Mouse (Mus musculus) heart, embryonic 13.5 days (tissue): ENCODE results near the gene Mast2. TPM values are rescaled to one million over a fixed set of nuclear protein-coding genes. Genes with fewer than 3 reads are reported as not detected.

Experiments
- ATAC-seq: fragments of 200-750 bp; cut with Nextera tagmentation; 2 replicates; pipeline ENCODE4 v1.8.0; 2017; ENCODE audit warnings: moderate TSS enrichment; ENCODE audit not compliant: insufficient number of reproducible peaks, low FRiP score, low TSS enrichment; ENCODE audit errors: extremely low read depth
- H3K27ac ChIP-seq: fragments of 300-500 bp; sonication (generic); replicated peaks from 2 replicates; pipeline ENCODE4 v1.5.1; 2015; ENCODE audit warnings: moderate library complexity, mild to moderate bottlenecking, inconsistent platforms
- H3K27me3 ChIP-seq: fragments of 300-500 bp; sonication (generic); replicated peaks from 2 replicates; pipeline ENCODE4 v1.6.1; 2015; ENCODE audit warnings: mild to moderate bottlenecking, inconsistent platforms
- H3K36me3 ChIP-seq: fragments of 300-500 bp; sonication (generic); 2 replicates; pipeline ENCODE4 v1.6.1; 2015; ENCODE audit warnings: mild to moderate bottlenecking, inconsistent platforms
- H3K4me1 ChIP-seq: fragments of 300-500 bp; sonication (generic); 2 replicates; pipeline ENCODE4 v1.6.1; 2015; ENCODE audit warnings: inconsistent platforms
- H3K4me2 ChIP-seq: fragments of 300-500 bp; sonication (generic); 2 replicates; pipeline ENCODE4 v1.6.1; 2015; ENCODE audit warnings: inconsistent platforms, mild to moderate bottlenecking, moderate library complexity
- H3K4me3 ChIP-seq: fragments of 300-500 bp; sonication (generic); 2 replicates; pipeline ENCODE4 v1.5.1; 2015; ENCODE audit warnings: moderate library complexity, mild to moderate bottlenecking, inconsistent platforms
- H3K9ac ChIP-seq: fragments of 300-500 bp; sonication (generic); 2 replicates; pipeline ENCODE4 v1.6.1; 2015; ENCODE audit warnings: inconsistent platforms, mild to moderate bottlenecking, moderate library complexity
- H3K9me3 ChIP-seq: fragments of 300-500 bp; sonication (generic); 2 replicates; pipeline ENCODE4 v1.6.1; 2016; ENCODE audit warnings: inconsistent platforms
- WGBS: fragments of 180-500 bp; shearing (Covaris S2); methylation state at CpG from one replicate; pipeline ENCODE4 v1.1.7; 2015; ENCODE audit warnings: mixed read lengths; 5-methylcytosine and 5-hydroxymethylcytosine counted together
- polyA plus RNA-seq: library from polyadenylated mRNA; unstranded; fragments of >200 nt; fragmentation: Nextera tagmentation; extraction: Ambion mirVana; gene quantifications from 2 replicates; pipeline ENCODE4 v1.2.1, GENCODE M21; 2015

Gene Mast2
- polyA plus RNA-seq, 1 experiment from 2014 or later: 12.9 TPM

- H3K9me3 ChIP-seq: no peaks in the 10 kb centered on the region
- no peak overlapping the region for H3K4me2 ChIP-seq
- H3K36me3 ChIP-seq: no peaks in the 10 kb centered on the region
- no peaks in the 10 kb centered on the region for H3K27me3 ChIP-seq
- no peak overlapping the region for H3K4me3 ChIP-seq
- no peak for ATAC-seq
- 0 out of 2 replicates have a peak overlapping the region, but pooled peaks have one; percentile 14 for H3K9ac ChIP-seq
- peaks cover 28% of the 10 kb centered on the region for H3K4me1 ChIP-seq
- no peak overlapping the region for H3K27ac ChIP-seq
- WGBS: 78% methylated on average over 2 of the region's 2 CpGs
These were observed 57.3 kb downstream of the Mast2 start for GRCm38 (mm10) chr4:116406668-116407067.

- Histone ChIP-seq H3K27ac (peak overlapping the region; percentile 9; the same call in 1 of the 2 replicates), H3K27me3 (no peaks in the 10 kb centered on the region), H3K4me1 (peaks cover 22% of the 10 kb centered on the region), H3K36me3 (no peaks in the 10 kb centered on the region), H3K9me3 (no peaks in the 10 kb centered on the region), H3K4me2 (peak overlapping the region; percentile 43), H3K9ac (peak overlapping the region; percentile 3; the same call in 1 of the 2 replicates), H3K4me3 (0 out of 2 replicates have a peak overlapping the region, but pooled peaks have one; percentile 1)
- ATAC-seq: no peak
- 47% methylated on average over 8 of the region's 8 CpGs for WGBS
These were observed 58.0 kb downstream of the Mast2 start for GRCm38 (mm10) chr4:116405955-116406351.

GRCm38 (mm10) chr4:116405276-116405954, 58.6 kb downstream of the Mast2 start:
- peak overlapping the region; percentile 3; the same call in 1 of the 2 replicates for H3K9ac ChIP-seq
- 63% methylated on average over 7 of the region's 7 CpGs for whole genome bisulfite sequencing
- H3K27me3 ChIP-seq: no peaks in the 10 kb centered on the region
- no peaks in the 10 kb centered on the region for H3K36me3 ChIP-seq
- no peaks in the 10 kb centered on the region for H3K9me3 ChIP-seq
- ATAC-seq: no peak
- 0 out of 2 replicates have a peak overlapping the region, but pooled peaks have one; percentile 1 for H3K4me3 ChIP-seq
- no peak overlapping the region for H3K27ac ChIP-seq
- peaks cover 16% of the 10 kb centered on the region for H3K4me1 ChIP-seq
- H3K4me2 ChIP-seq: peak overlapping the region; percentile 43

- Histone ChIP-seq H3K27ac (no peak overlapping the region), H3K27me3 (no peaks in the 10 kb centered on the region), H3K36me3 (no peaks in the 10 kb centered on the region), H3K9me3 (no peaks in the 10 kb centered on the region), H3K9ac (no peak overlapping the region), H3K4me3 (no peak overlapping the region), H3K4me2 (no peak overlapping the region), H3K4me1 (peaks cover 15% of the 10 kb centered on the region)
- WGBS: 73% methylated on average over 2 of the region's 2 CpGs
- no peak for ATAC-seq
These were observed 60.1 kb downstream of the Mast2 start for GRCm38 (mm10) chr4:116403884-116404283.

- no peak for ATAC-seq
- 73% methylated on average over 1 of the region's 1 CpGs for WGBS
- Histone ChIP-seq H3K36me3 (no peaks in the 10 kb centered on the region), H3K9me3 (no peaks in the 10 kb centered on the region), H3K4me1 (peaks cover 15% of the 10 kb centered on the region), H3K4me3 (no peak overlapping the region), H3K27ac (no peak overlapping the region), H3K27me3 (no peaks in the 10 kb centered on the region), H3K4me2 (no peak overlapping the region), H3K9ac (no peak overlapping the region)
These were observed 61.3 kb downstream of the Mast2 start for GRCm38 (mm10) chr4:116402708-116403107.

GRCm38 (mm10) chr4:116398051-116398450, 65.9 kb downstream of the Mast2 start:
- Histone ChIP-seq H3K4me1 (no peaks in the 10 kb centered on the region; the same call in 1 of the 2 replicates), H3K9me3 (no peaks in the 10 kb centered on the region), H3K4me2 (no peak overlapping the region), H3K9ac (no peak overlapping the region), H3K27ac (no peak overlapping the region), H3K36me3 (no peaks in the 10 kb centered on the region), H3K4me3 (no peak overlapping the region), H3K27me3 (no peaks in the 10 kb centered on the region)
- ATAC-seq: no peak
- WGBS: 40% methylated on average over 1 of the region's 1 CpGs

GRCm38 (mm10) chr4:116377973-116378667, 85.9 kb downstream of the Mast2 start:
- WGBS: 15% methylated on average over 2 of the region's 2 CpGs
- Histone ChIP-seq H3K9me3 (no peaks in the 10 kb centered on the region), H3K4me1 (peaks cover 27% of the 10 kb centered on the region), H3K36me3 (no peaks in the 10 kb centered on the region), H3K4me3 (no peak overlapping the region), H3K4me2 (peak overlapping the region; percentile 33), H3K9ac (no peak overlapping the region), H3K27me3 (no peaks in the 10 kb centered on the region), H3K27ac (peak overlapping the region; percentile 94)
- ATAC-seq: no peak; the same call in 1 of the 2 replicates

- H3K9ac ChIP-seq: peak overlapping the region; percentile 73
- no peak; the same call in 1 of the 2 replicates for ATAC-seq
- peak overlapping the region; percentile 91 for H3K27ac ChIP-seq
These were observed 92.3 kb downstream of the Mast2 start for GRCm38 (mm10) chr4:116371676-116372075.

GRCm38 (mm10) chr4:116358099-116358498, 105.9 kb downstream of the Mast2 start:
- ATAC-seq: no peak
- H3K4me2 ChIP-seq: no peak overlapping the region
- H3K36me3 ChIP-seq: no peaks in the 10 kb centered on the region
- no peak overlapping the region for H3K9ac ChIP-seq
- H3K27me3 ChIP-seq: no peaks in the 10 kb centered on the region
- H3K4me1 ChIP-seq: peaks cover 1% of the 10 kb centered on the region
- H3K4me3 ChIP-seq: no peak overlapping the region
- no peak overlapping the region for H3K27ac ChIP-seq
- WGBS: 86% methylated on average over 1 of the region's 1 CpGs
- no peaks in the 10 kb centered on the region for H3K9me3 ChIP-seq

More at GRCm38 (mm10) chr4:116371676-116372075, 92.3 kb downstream of the Mast2 start:
- H3K36me3 ChIP-seq: peaks cover 8% of the 10 kb centered on the region; the same call in 1 of the 2 replicates
- H3K4me1 ChIP-seq: peaks cover 13% of the 10 kb centered on the region
- no peaks in the 10 kb centered on the region for H3K9me3 ChIP-seq
- peak overlapping the region; percentile 53 for H3K4me2 ChIP-seq
- WGBS: 26% methylated on average over 1 of the region's 1 CpGs
- no peaks in the 10 kb centered on the region for H3K27me3 ChIP-seq
- peak overlapping the region; percentile 32 for H3K4me3 ChIP-seq

GRCm38 (mm10) chr4:116352919-116353318, 111.1 kb downstream of the Mast2 start:
- Histone ChIP-seq H3K27me3 (no peaks in the 10 kb centered on the region), H3K36me3 (peaks cover 8% of the 10 kb centered on the region; the same call in 1 of the 2 replicates), H3K27ac (no peak overlapping the region), H3K4me2 (no peak overlapping the region), H3K4me1 (peaks cover 16% of the 10 kb centered on the region), H3K4me3 (no peak overlapping the region), H3K9me3 (no peaks in the 10 kb centered on the region), H3K9ac (no peak overlapping the region)
- ATAC-seq: no peak
- 86% methylated on average over 3 of the region's 3 CpGs for WGBS

- H3K27ac ChIP-seq: no peak overlapping the region
- H3K4me3 ChIP-seq: no peak overlapping the region
- no peaks in the 10 kb centered on the region for H3K9me3 ChIP-seq
- WGBS: 73% methylated on average over 3 of the region's 3 CpGs
- H3K9ac ChIP-seq: no peak overlapping the region
- H3K4me1 ChIP-seq: peaks cover 16% of the 10 kb centered on the region
- ATAC-seq: no peak
- H3K4me2 ChIP-seq: no peak overlapping the region
- H3K36me3 ChIP-seq: peaks cover 8% of the 10 kb centered on the region; the same call in 1 of the 2 replicates
- H3K27me3 ChIP-seq: no peaks in the 10 kb centered on the region
These were observed 111.5 kb downstream of the Mast2 start for GRCm38 (mm10) chr4:116352496-116352895.
